ENCODE assay signal across 8 mouse cellular contexts in the genomic region with DNA sequence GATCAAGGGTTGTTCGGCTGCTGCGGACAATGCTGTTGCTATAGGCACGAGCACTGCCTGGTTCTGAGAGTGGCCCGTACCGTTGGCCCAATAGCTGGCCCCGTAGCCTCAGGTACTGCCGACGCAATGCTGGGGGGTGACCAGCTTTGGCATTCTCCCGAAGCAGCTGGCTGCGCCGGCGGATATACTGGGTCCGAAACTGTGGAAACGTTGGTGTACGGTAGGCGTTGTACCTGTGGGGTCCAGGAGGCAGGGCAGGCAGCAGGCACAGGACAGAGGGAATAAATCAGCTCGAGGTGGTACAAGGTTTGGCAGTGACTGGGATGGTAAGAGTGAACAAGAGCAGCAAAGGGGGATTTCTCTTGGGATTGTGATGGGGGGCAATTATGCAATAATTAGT. TPM values are rescaled to one million over a fixed set of nuclear protein-coding genes. Genes with fewer than 3 reads are reported as not detected.
DNase-seq lines count a peak whose midpoint lies in the region; ATAC-seq and TF ChIP-seq lines count a peak whose summit lies in the region.

No protein-coding gene starts in this region.

- no peaks in the 10 kb centered on the region for H3K27me3 ChIP-seq in hindbrain, embryonic 11.5 days (ENCODE audit: control insufficient read depth, insufficient read depth, low read length)
- H3K27me3 ChIP-seq in midbrain, embryonic 12.5 days: no peaks in the 10 kb centered on the region

- no peak for TF ChIP-seq POLR2A in bone marrow macrophage, adult 2 months (IDR thresholded peaks at IDR 0.05; ENCODE audit: borderline replicate concordance, low read depth, low read length)

- no peak overlapping the region for H3K9ac ChIP-seq in hindbrain, embryonic 11.5 days (ENCODE audit: low read depth, low read length)
- H3K9ac ChIP-seq in midbrain, embryonic 12.5 days (replicated peaks): no peak overlapping the region

- H3K4me3 ChIP-seq in bone marrow macrophage, adult 2 months (ENCODE audit: insufficient read depth, low read length): peak overlapping the region; percentile 53
- no peak overlapping the region; the same call in 1 of the 2 replicates for H3K4me3 ChIP-seq in hindbrain, embryonic 11.5 days (ENCODE audit: low read depth, low read length)
- H3K4me3 ChIP-seq in midbrain, embryonic 12.5 days: peak overlapping the region; percentile 55

- DNase-seq in kidney, adult 11 months: peak; percentile 23
- no peak for DNase-seq in kidney, postnatal 36 days
- no peak for DNase-seq in hindbrain, embryonic 11.5 days (ENCODE audit: low spot score)
- DNase-seq in right cerebral cortex, adult 18-20 months: no peak
- no peak for DNase-seq in adrenal gland, postnatal 14 days

- peak; percentile 6; the same call in 1 of the 2 replicates for ATAC-seq in hindbrain, embryonic 11.5 days (ENCODE audit: low FRiP score)
- peak; percentile 25 for ATAC-seq in midbrain, embryonic 12.5 days (ENCODE audit: low FRiP score, low read depth)
- ATAC-seq in activated CD4-positive, CD25-positive, alpha-beta regulatory T cell, adult 4 months: no peak

- no peaks in the 10 kb centered on the region for H3K36me3 ChIP-seq in hindbrain, embryonic 11.5 days (ENCODE audit: control insufficient read depth, insufficient read depth, low read length)
- peaks cover 20% of the 10 kb centered on the region for H3K36me3 ChIP-seq in midbrain, embryonic 12.5 days

- TF ChIP-seq CTCF in bone marrow macrophage, adult 2 months (IDR thresholded peaks at IDR 0.05; ENCODE audit: low read depth, low read length): no peak

- H3K9me3 ChIP-seq in hindbrain, embryonic 11.5 days (ENCODE audit: control insufficient read depth, low read length): no peaks in the 10 kb centered on the region
- H3K9me3 ChIP-seq in midbrain, embryonic 12.5 days: no peaks in the 10 kb centered on the region

- peak overlapping the region; percentile 44 for H3K27ac ChIP-seq in bone marrow macrophage, adult 2 months (ENCODE audit: insufficient read depth, low read depth, low read length)
- H3K27ac ChIP-seq in hindbrain, embryonic 11.5 days (ENCODE audit: low read depth, low read length): no peak overlapping the region
- H3K27ac ChIP-seq in midbrain, embryonic 12.5 days (replicated peaks): no peak overlapping the region

- 91% methylated on average over 17 of the region's 17 CpGs for WGBS in hindbrain, embryonic 11.5 days
- 93% methylated on average over 17 of the region's 17 CpGs for WGBS in midbrain, embryonic 12.5 days

- peak overlapping the region; percentile 47 for H3K4me2 ChIP-seq in hindbrain, embryonic 11.5 days (replicated peaks; ENCODE audit: low read depth, low read length)
- peak overlapping the region; percentile 54 for H3K4me2 ChIP-seq in midbrain, embryonic 12.5 days (replicated peaks)

- peaks cover 4% of the 10 kb centered on the region for H3K4me1 ChIP-seq in bone marrow macrophage, adult 2 months (ENCODE audit: control insufficient read depth, insufficient read depth, low read length)
- no peaks in the 10 kb centered on the region for H3K4me1 ChIP-seq in hindbrain, embryonic 11.5 days (replicated peaks; ENCODE audit: control insufficient read depth, insufficient read depth, low read length)
- 0 out of 2 replicates have a peak, but pooled peaks cover 3% of the 10 kb centered on the region for H3K4me1 ChIP-seq in midbrain, embryonic 12.5 days

RNA-seq across cellular contexts. Expression of a gene that starts 1.3 kb away (rescaled TPM):
- polyA plus RNA-seq in bone marrow macrophage, adult 2 months (2012; ENCODE audit: insufficient read depth, insufficient read length, missing spikeins): 59.1 and 61.3 TPM in 2 replicates
- 25.6 and 30.8 TPM in 2 replicates for polyA plus RNA-seq in hindbrain, embryonic 11.5 days (2014; fragmentation: Nextera tagmentation; extraction: Ambion mirVana)
- 39.5 and 44.6 TPM in 2 replicates for polyA plus RNA-seq in midbrain, embryonic 12.5 days (2016; fragmentation: Nextera tagmentation; extraction: Ambion mirVana)
- 10 to 100 TPM; 15.8 to 18.9 TPM for polyA plus RNA-seq in activated CD4-positive, CD25-positive, alpha-beta regulatory T cell, adult 4 months (2017; shearing (Covaris generic))
- total RNA-seq in adrenal gland, postnatal 14 days (2021): 51.0 and 54.3 TPM in 2 replicates

RNA-seq across cellular contexts. Expression of a gene that starts 14.3 kb away (rescaled TPM):
- 290 and 322 TPM in 2 replicates for polyA plus RNA-seq in bone marrow macrophage, adult 2 months (2012; ENCODE audit: insufficient read depth, insufficient read length, missing spikeins)
- polyA plus RNA-seq in hindbrain, embryonic 11.5 days (2014; fragmentation: Nextera tagmentation; extraction: Ambion mirVana): 450 and 452 TPM in 2 replicates
- polyA plus RNA-seq in midbrain, embryonic 12.5 days (2016; fragmentation: Nextera tagmentation; extraction: Ambion mirVana): 397 and 431 TPM in 2 replicates
- 100 to 1,000 TPM; 711 to 929 TPM for polyA plus RNA-seq in activated CD4-positive, CD25-positive, alpha-beta regulatory T cell, adult 4 months (2017; shearing (Covaris generic))
- total RNA-seq in adrenal gland, postnatal 14 days (2021): 192 and 276 TPM in 2 replicates

RNA-seq across cellular contexts. Expression of a gene that starts 41.1 kb away (rescaled TPM):
- 82.7 and 86.3 TPM in 2 replicates for polyA plus RNA-seq in bone marrow macrophage, adult 2 months (2012; ENCODE audit: insufficient read depth, insufficient read length, missing spikeins)
- 0.49 and 0.91 TPM in 2 replicates for polyA plus RNA-seq in hindbrain, embryonic 11.5 days (2014; fragmentation: Nextera tagmentation; extraction: Ambion mirVana)
- polyA plus RNA-seq in midbrain, embryonic 12.5 days (2016; fragmentation: Nextera tagmentation; extraction: Ambion mirVana): 0.22 and 0.26 TPM in 2 replicates
- polyA plus RNA-seq in activated CD4-positive, CD25-positive, alpha-beta regulatory T cell, adult 4 months (2017; shearing (Covaris generic)): 10 to 100 TPM; 24.0 to 27.4 TPM
- total RNA-seq in adrenal gland, postnatal 14 days (2021): 1.9 and 6.8 TPM in 2 replicates

RNA-seq across cellular contexts. Expression of a gene that starts 44.6 kb away (rescaled TPM):
- polyA plus RNA-seq in bone marrow macrophage, adult 2 months (2012; ENCODE audit: insufficient read depth, insufficient read length, missing spikeins): 5.9 and 6.4 TPM in 2 replicates
- polyA plus RNA-seq in hindbrain, embryonic 11.5 days (2014; fragmentation: Nextera tagmentation; extraction: Ambion mirVana): 10.5 and 13.2 TPM in 2 replicates
- 12.7 and 13.2 TPM in 2 replicates for polyA plus RNA-seq in midbrain, embryonic 12.5 days (2016; fragmentation: Nextera tagmentation; extraction: Ambion mirVana)
- polyA plus RNA-seq in activated CD4-positive, CD25-positive, alpha-beta regulatory T cell, adult 4 months (2017; shearing (Covaris generic)): 1 to 10 TPM; 4.1 to 4.5 TPM
- total RNA-seq in adrenal gland, postnatal 14 days (2021): 8.0 and 11.0 TPM in 2 replicates

RNA-seq across cellular contexts. Expression of a gene that starts 56.8 kb away (rescaled TPM):
- polyA plus RNA-seq in bone marrow macrophage, adult 2 months (2012; ENCODE audit: insufficient read depth, insufficient read length, missing spikeins): 23.6 and 27.3 TPM in 2 replicates
- 59.8 and 68.7 TPM in 2 replicates for polyA plus RNA-seq in hindbrain, embryonic 11.5 days (2014; fragmentation: Nextera tagmentation; extraction: Ambion mirVana)
- 68.5 and 70.3 TPM in 2 replicates for polyA plus RNA-seq in midbrain, embryonic 12.5 days (2016; fragmentation: Nextera tagmentation; extraction: Ambion mirVana)
- 10 to 100 TPM; 14.5 to 22.4 TPM for polyA plus RNA-seq in activated CD4-positive, CD25-positive, alpha-beta regulatory T cell, adult 4 months (2017; shearing (Covaris generic))
- 16.7 and 17.5 TPM in 2 replicates for total RNA-seq in adrenal gland, postnatal 14 days (2021)

Comparison
In these comparisons a context has a peak if more than half of its experiments do, and no peak if none do; other contexts are left out.
1. RNA of a gene that starts 41.1 kb away (polyA plus RNA-seq): 82.7 to 86.3 TPM in bone marrow macrophage, adult 2 months and 24.0 to 27.4 TPM in activated CD4-positive, CD25-positive, alpha-beta regulatory T cell, adult 4 months; 0.49 to 0.91 TPM in hindbrain, embryonic 11.5 days and 0.22 to 0.26 TPM in midbrain, embryonic 12.5 days; every median in the first group is over 10 times any median in the second.